Mouse (Mus musculus) thymus, adult 2 months (tissue): Measurements from ENCODE around the gene Ric8b. TPM values are rescaled to one million over a fixed set of nuclear protein-coding genes. Genes with fewer than 3 reads are reported as not detected.

Experiments
- DNase-seq: peaks from one replicate; pipeline ENCODE4 v3.0.0; 2021
- H3K27ac ChIP-seq: fragments of 200-500 bp; 2 replicates; pipeline ENCODE4 v1.5.1; 2012; ENCODE audit warnings: low read length, control low read depth; ENCODE audit not compliant: control insufficient read depth, insufficient read depth
- H3K27me3 ChIP-seq: fragments of 200-500 bp; 2 replicates; pipeline ENCODE4 v1.6.1; 2012; ENCODE audit warnings: mild to moderate bottlenecking, low read length, moderate library complexity, mixed read lengths; ENCODE audit not compliant: control insufficient read depth, insufficient read depth
- H3K36me3 ChIP-seq: fragments of 200-500 bp; 2 replicates; pipeline ENCODE4 v1.6.1; 2012; ENCODE audit warnings: mild to moderate bottlenecking, low read length, moderate library complexity; ENCODE audit not compliant: control insufficient read depth, insufficient read depth
- H3K4me1 ChIP-seq: fragments of 200-500 bp; replicated peaks from 2 replicates; pipeline ENCODE4 v1.6.1; 2012; ENCODE audit warnings: low read length; ENCODE audit not compliant: control insufficient read depth, insufficient read depth
- H3K4me3 ChIP-seq: fragments of 200-500 bp; 2 replicates; pipeline ENCODE4 v1.5.1; 2012; ENCODE audit warnings: mild to moderate bottlenecking, low read length, control low read depth, moderate library complexity; ENCODE audit not compliant: control insufficient read depth, insufficient read depth
- CTCF ChIP-seq: fragments of 200-500 bp; IDR thresholded peaks from 2 replicates; pipeline ENCODE4 v1.5.1; 2012; ENCODE audit warnings: mild to moderate bottlenecking, control low read depth, low read length, moderate library complexity, borderline replicate concordance; ENCODE audit not compliant: control insufficient read depth, poor library complexity, insufficient read depth; ENCODE audit errors: extremely low read depth
- POLR2A ChIP-seq: fragments of 200-500 bp; IDR thresholded peaks from 2 replicates; pipeline ENCODE4 v1.6.1; 2012; ENCODE audit warnings: mild to moderate bottlenecking, low read length, control low read depth, moderate library complexity; ENCODE audit not compliant: control insufficient read depth, poor library complexity, insufficient read depth; ENCODE audit errors: extremely low read depth
- WGBS: fragments of 180-500 bp; shearing (Covaris S2); methylation state at CpG from one replicate; pipeline ENCODE4 v1.1.7; 2018; 5-methylcytosine and 5-hydroxymethylcytosine counted together
- polyA plus RNA-seq: library from polyadenylated mRNA; depleted of rRNA; stranded (reverse); fragments of >200 nt; gene quantifications from 2 replicates; pipeline ENCODE4 v1.2.3, GENCODE M21; 2012

Gene Ric8b
- polyA plus RNA-seq, 1 experiment = 17.6 TPM

- Histone ChIP-seq H3K36me3 (peaks cover 10% of the 10 kb centered on the region), H3K27me3 (no peaks in the 10 kb centered on the region), H3K27ac (no peak overlapping the region), H3K4me1 (no peaks in the 10 kb centered on the region), H3K4me3 (no peak overlapping the region)
- 98% methylated on average over 8 of the region's 8 CpGs for WGBS
- DNase-seq = no peak
- TF ChIP-seq CTCF (no peak), POLR2A (no peak)
Measured at GRCm38 (mm10) chr10:85013924-85014428, 96.6 kb downstream of the Ric8b start.

GRCm38 (mm10) chr10:85014456-85014976 lies 97.1 kb downstream of the Ric8b start:
- Histone ChIP-seq H3K27ac (no peak overlapping the region), H3K36me3 (peaks cover 10% of the 10 kb centered on the region), H3K4me3 (no peak overlapping the region), H3K4me1 (no peaks in the 10 kb centered on the region), H3K27me3 (no peaks in the 10 kb centered on the region)
- DNase-seq = no peak
- TF ChIP-seq CTCF = no peak
- TF ChIP-seq POLR2A = no peak
- 94% methylated on average over 9 of the region's 9 CpGs for WGBS

- no peak overlapping the region for H3K27ac ChIP-seq
- no peaks in the 10 kb centered on the region for H3K36me3 ChIP-seq
- no peak for DNase-seq
- no peaks in the 10 kb centered on the region for H3K4me1 ChIP-seq
- TF ChIP-seq POLR2A (no peak), CTCF (no peak)
- H3K4me3 ChIP-seq = no peak overlapping the region
- 86% methylated on average over 11 of the region's 11 CpGs for WGBS
- no peaks in the 10 kb centered on the region for H3K27me3 ChIP-seq
Measured at GRCm38 (mm10) chr10:85022647-85023312, 105.4 kb downstream of the Ric8b start.

GRCm38 (mm10) chr10:85023313-85023666 lies 105.9 kb downstream of the Ric8b start:
- no peaks in the 10 kb centered on the region for H3K36me3 ChIP-seq
- no peak overlapping the region for H3K4me3 ChIP-seq
- H3K4me1 ChIP-seq = no peaks in the 10 kb centered on the region
- no peak for TF ChIP-seq CTCF
- no peaks in the 10 kb centered on the region for H3K27me3 ChIP-seq
- no peak overlapping the region for H3K27ac ChIP-seq
- no peak for DNase-seq
- 78% methylated on average over 6 of the region's 6 CpGs for WGBS

GRCm38 (mm10) chr10:85025799-85026424 lies 108.5 kb downstream of the Ric8b start:
- no peak for DNase-seq
- Histone ChIP-seq H3K27me3 (no peaks in the 10 kb centered on the region), H3K36me3 (no peaks in the 10 kb centered on the region), H3K27ac (no peak overlapping the region), H3K4me1 (no peaks in the 10 kb centered on the region), H3K4me3 (no peak overlapping the region)
- 98% methylated on average over 11 of the region's 11 CpGs for WGBS
- no peak for TF ChIP-seq POLR2A
- no peak for TF ChIP-seq CTCF

- Histone ChIP-seq H3K4me1 (no peaks in the 10 kb centered on the region), H3K27me3 (no peaks in the 10 kb centered on the region), H3K36me3 (no peaks in the 10 kb centered on the region), H3K27ac (no peak overlapping the region), H3K4me3 (no peak overlapping the region)
- WGBS = 91% methylated on average over 10 of the region's 10 CpGs
- TF ChIP-seq POLR2A (no peak), CTCF (no peak)
- DNase-seq = no peak
Measured at GRCm38 (mm10) chr10:85027619-85028175, 110.3 kb downstream of the Ric8b start.
